Mouse (Mus musculus) CH12.LX (cell line): Measurements from ENCODE around the gene Rtp2. TPM values are rescaled to one million over a fixed set of nuclear protein-coding genes. Genes with fewer than 3 reads are reported as not detected.

Experiments
- DNase-seq: peaks from one replicate; pipeline ENCODE4 v3.0.0-alpha.2; 2013; ENCODE audit errors: extremely low read depth
- H3K27ac ChIP-seq: 2 replicates; pipeline ENCODE4 v1.5.1; 2012; ENCODE audit warnings: low read depth, mild to moderate bottlenecking, control low read depth, moderate library complexity; ENCODE audit not compliant: insufficient read depth
- H3K27me3 ChIP-seq: replicated peaks from 2 replicates; pipeline ENCODE3; 2012; ENCODE audit warnings: inconsistent platforms
- H3K36me3 ChIP-seq, 2 experiments: replicated peaks in 1 of 2; 2 replicates each; pipeline versions ENCODE3 to v1.6.1; 2012; ENCODE audit warnings: inconsistent platforms in 1 of 2, low read length in 1 of 2, mild to moderate bottlenecking in 1 of 2, mixed read lengths in 1 of 2, moderate library complexity in 1 of 2; ENCODE audit not compliant: control insufficient read depth in 1 of 2, insufficient read depth in 1 of 2
- H3K4me1 ChIP-seq, 2 experiments: 2 replicates each; pipeline ENCODE4 v1.6.1; 2012; ENCODE audit warnings: inconsistent platforms in 1 of 2, moderate library complexity in 1 of 2; ENCODE audit not compliant: insufficient read depth in 2 of 2, control insufficient read depth in 1 of 2
- H3K4me2 ChIP-seq: 2 replicates; pipeline ENCODE4 v1.6.1; 2012; ENCODE audit warnings: low read depth, mild to moderate bottlenecking, control low read depth; ENCODE audit not compliant: poor library complexity, insufficient read depth, severe bottlenecking
- H3K4me3 ChIP-seq, 3 experiments: fragments of 150-350 bp in 1 of 3; sonication (generic) in 1 of 3; replicated peaks in 1 of 3; 2 replicates each; pipeline versions ENCODE3 to v1.5.1; 2011 to 2012; ENCODE audit warnings: low read depth in 2 of 3, low read length in 2 of 3, mild to moderate bottlenecking in 2 of 3, moderate library complexity in 2 of 3, control low read depth in 1 of 3, improper control_type of control experiment in 1 of 3, inconsistent platforms in 1 of 3, mixed read lengths in 1 of 3; ENCODE audit not compliant: poor library complexity in 1 of 3
- H3K79me2 ChIP-seq: replicated peaks from 2 replicates; pipeline ENCODE4 v1.6.1; 2012; ENCODE audit warnings: mild to moderate bottlenecking, moderate library complexity; ENCODE audit not compliant: control insufficient read depth, poor library complexity, insufficient read depth, severe bottlenecking; ENCODE audit errors: extremely low read depth
- H3K9ac ChIP-seq: 2 replicates; pipeline ENCODE4 v1.6.1; 2012; ENCODE audit warnings: low read depth, mild to moderate bottlenecking, control low read depth, moderate library complexity; ENCODE audit not compliant: insufficient read depth
- H3K9me3 ChIP-seq: replicated peaks from 2 replicates; pipeline ENCODE3; 2012; ENCODE audit warnings: low read length, inconsistent platforms, mixed read lengths
- CHD1 ChIP-seq: IDR thresholded peaks from 2 replicates; pipeline ENCODE4 v1.6.1; 2012; ENCODE audit warnings: low read depth, low read length, improper control_type of control experiment, inconsistent platforms
- CTCF ChIP-seq, 2 experiments: IDR thresholded peaks in 1 of 2; conservative IDR thresholded peaks in 1 of 2; 2 replicates each; pipeline ENCODE4 v1.5.1; 2011 to 2012; ENCODE audit warnings: low read depth in 2 of 2, low read length in 2 of 2, improper control_type of control experiment in 1 of 2, inconsistent platforms in 1 of 2, mild to moderate bottlenecking in 1 of 2, moderate library complexity in 1 of 2
- ELF1 ChIP-seq: IDR thresholded peaks from 2 replicates; pipeline ENCODE4 v1.6.1; 2014; ENCODE audit warnings: low read depth, mild to moderate bottlenecking, inconsistent platforms, low read length, improper control_type of control experiment
- GABPA ChIP-seq: IDR thresholded peaks from 2 replicates; pipeline ENCODE4 v1.6.1; 2012; ENCODE audit warnings: low read depth, low read length, improper control_type of control experiment, inconsistent platforms; ENCODE audit not compliant: insufficient replicate concordance
- HCFC1 ChIP-seq: IDR thresholded peaks from 2 replicates; pipeline ENCODE4 v1.6.1; 2012; ENCODE audit warnings: low read depth, mild to moderate bottlenecking, inconsistent platforms, low read length, improper control_type of control experiment
- JUN ChIP-seq: IDR thresholded peaks from 2 replicates; pipeline ENCODE4 v1.6.1; 2011; ENCODE audit warnings: low read depth, mild to moderate bottlenecking, low read length, improper control_type of control experiment, moderate library complexity; ENCODE audit not compliant: insufficient read depth
- MAFK ChIP-seq: IDR thresholded peaks from 2 replicates; pipeline ENCODE4 v1.6.1; 2011; ENCODE audit warnings: low read length, improper control_type of control experiment; ENCODE audit not compliant: insufficient replicate concordance
- MAX ChIP-seq: IDR thresholded peaks from 2 replicates; pipeline ENCODE4 v1.6.1; 2011; ENCODE audit warnings: low read length, improper control_type of control experiment
- MAZ ChIP-seq: IDR thresholded peaks from 2 replicates; pipeline ENCODE4 v1.6.1; 2012; ENCODE audit warnings: low read depth, mild to moderate bottlenecking, inconsistent platforms, low read length, improper control_type of control experiment, moderate library complexity
- MEF2A ChIP-seq: IDR thresholded peaks from 2 replicates; pipeline ENCODE4 v1.6.1; 2014; ENCODE audit warnings: low read depth, mild to moderate bottlenecking, inconsistent platforms, low read length, improper control_type of control experiment, borderline replicate concordance
- MXI1 ChIP-seq: IDR thresholded peaks from 2 replicates; pipeline ENCODE4 v1.6.1; 2011; ENCODE audit warnings: mild to moderate bottlenecking, low read depth, low read length, improper control_type of control experiment
- POLR2A ChIP-seq: IDR thresholded peaks from 2 replicates; pipeline ENCODE4 v1.6.1; 2011; ENCODE audit warnings: low read depth, mild to moderate bottlenecking, improper control_type of control experiment, low read length
- RAD21 ChIP-seq: IDR thresholded peaks from 2 replicates; pipeline ENCODE4 v1.6.1; 2011; ENCODE audit warnings: low read depth, mild to moderate bottlenecking, low read length, improper control_type of control experiment, moderate library complexity
- SMC3 ChIP-seq: IDR thresholded peaks from 2 replicates; pipeline ENCODE4 v1.6.1; 2011; ENCODE audit warnings: low read depth, low read length, improper control_type of control experiment
- TBP ChIP-seq: conservative IDR thresholded peaks from 2 replicates; pipeline ENCODE4 v1.6.1; 2011; ENCODE audit warnings: low read depth, low read length, improper control_type of control experiment
- TCF12 ChIP-seq: IDR thresholded peaks from 2 replicates; pipeline ENCODE4 v1.6.1; 2014; ENCODE audit warnings: low read depth, mild to moderate bottlenecking, inconsistent platforms, low read length, improper control_type of control experiment
- UBTF ChIP-seq: IDR thresholded peaks from 2 replicates; pipeline ENCODE4 v1.6.1; 2012; ENCODE audit warnings: low read depth, mild to moderate bottlenecking, inconsistent platforms, low read length, improper control_type of control experiment, moderate library complexity
- USF2 ChIP-seq: conservative IDR thresholded peaks from 2 replicates; pipeline ENCODE4 v1.6.1; 2011; ENCODE audit warnings: low read depth, low read length, improper control_type of control experiment
- ZC3H11A ChIP-seq: IDR thresholded peaks from 2 replicates; pipeline ENCODE4 v1.6.1; 2012; ENCODE audit warnings: low read depth, mild to moderate bottlenecking, inconsistent platforms, low read length, improper control_type of control experiment
- ZKSCAN1 ChIP-seq: IDR thresholded peaks from 2 replicates; pipeline ENCODE4 v1.6.1; 2012; ENCODE audit warnings: low read depth, inconsistent platforms, low read length, improper control_type of control experiment, borderline replicate concordance
- ZNF384 ChIP-seq: IDR thresholded peaks from 2 replicates; pipeline ENCODE4 v1.6.1; 2012; ENCODE audit warnings: low read depth, low read length, improper control_type of control experiment, inconsistent platforms
- dilution Hi-C: fragments of 300-500 bp; cut with MboI; formaldehyde crosslinking; loops from 2 replicates; pipeline ENCODE4 v1.14.3; 2020; ENCODE audit warnings: low sequenced_read_pairs; ENCODE audit not compliant: extremely low pct_unique_long_range_greater_than_20kb, extremely low pct_ligation_motif_present
- in situ Hi-C: fragments of 300-500 bp; cut with MboI; formaldehyde crosslinking; loops from 3 replicates; pipeline ENCODE4 v1.14.3; 2019; ENCODE audit warnings: low sequenced_read_pairs, low pct_ligation_motif_present, low pct_unique_long_range_greater_than_20kb, mixed read lengths
- polyA plus RNA-seq: library from polyadenylated mRNA; unstranded; fragments of >175 nt; gene quantifications from 2 replicates; pipeline ENCODE4 v1.2.1, GENCODE M21; 2012; ENCODE audit warnings: low read depth; ENCODE audit not compliant: insufficient read length
- total RNA-seq, 2 experiments: library from RNA; depleted of rRNA; stranded (reverse); fragments of 300-350 nt in 1 of 2; fragments of >200 nt in 1 of 2; gene quantifications; 2 replicates each; pipeline ENCODE4 v1.2.3; 2012 to 2014

Gene Rtp2
- total and polyA plus RNA-seq, 3 experiments = not detected

DNA sequence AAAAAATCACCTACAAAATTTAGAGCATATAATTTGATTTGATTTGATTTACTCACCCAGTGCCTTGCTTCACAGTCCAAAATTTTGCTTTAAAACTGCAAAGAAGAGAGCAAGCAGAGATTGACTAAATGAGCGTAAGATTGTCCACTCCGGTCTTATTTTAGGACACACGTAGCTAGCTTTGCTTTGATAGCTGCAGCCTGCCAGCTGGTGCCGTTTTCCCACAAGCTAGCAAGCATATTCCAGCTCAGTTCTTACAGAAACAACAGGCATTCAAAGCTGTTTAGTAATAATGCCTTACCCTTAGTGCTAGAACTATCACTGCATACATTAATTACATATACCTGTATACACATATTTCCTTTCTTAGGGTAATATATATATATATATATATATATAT, 46.3 kb upstream of the Rtp2 start:
- Histone ChIP-seq H3K36me3 (peaks cover 0 to 2% of the 10 kb centered on the region in 2 experiments), H3K4me2 (no peak overlapping the region), H3K9ac (no peak overlapping the region), H3K4me3 (no peak overlapping the region), H3K9me3 (no peaks in the 10 kb centered on the region), H3K79me2 (no peaks in the 10 kb centered on the region), H3K27me3 (peaks cover 6% of the 10 kb centered on the region), H3K27ac (no peak overlapping the region), H3K4me1 (peaks cover 3 to 7% of the 10 kb centered on the region in 2 experiments; a peak in 3 of 4 replicates)
- DNase-seq = no peak
- TF ChIP-seq POLR2A (no peak), ZC3H11A (no peak), TCF12 (no peak), JUN (no peak), ELF1 (no peak), USF2 (no peak), MAZ (no peak), SMC3 (no peak), MXI1 (no peak), RAD21 (no peak), MAFK (no peak), ZNF384 (no peak), HCFC1 (no peak), ZKSCAN1 (no peak), TBP (no peak), CHD1 (no peak), GABPA (no peak), MAX (no peak), CTCF (conservative IDR thresholded peaks at IDR 0.05 in 1 of 2, IDR thresholded peaks at IDR 0.05 in 1 of 2; ENCODE audit: low read depth in 2 of 2, low read length in 2 of 2) (no peak)
- dilution Hi-C loops = no loop called here
- in situ Hi-C loops = loop anchor here (25.0 kb wide), 2 partner anchors 659 to 884 kb away; no protein-coding TSS in a partner anchor

DNA sequence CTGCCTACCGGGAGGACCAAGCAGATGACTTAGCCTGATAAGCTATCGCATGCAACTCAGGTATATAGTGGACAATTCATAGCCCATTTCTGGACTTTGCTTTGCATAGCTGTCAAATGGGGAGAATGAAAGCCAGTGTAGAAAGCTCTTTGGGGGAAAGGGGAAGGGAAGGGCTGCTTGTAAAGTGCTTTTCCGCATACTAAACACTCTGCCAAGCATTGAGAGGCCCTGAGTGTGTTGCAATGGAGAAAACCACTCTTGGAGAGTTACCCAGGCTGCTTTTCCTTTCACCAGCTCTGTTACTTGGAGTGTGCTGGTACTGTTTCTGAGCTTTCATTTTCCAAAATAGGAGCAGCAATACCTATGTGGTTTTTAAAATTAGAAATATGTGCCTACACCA, 45.5 kb upstream of the Rtp2 start:
- DNase-seq = no peak
- H3K9ac ChIP-seq = no peak overlapping the region
- H3K36me3 ChIP-seq = peaks cover 0 to 3% of the 10 kb centered on the region in 2 experiments
- H3K27ac ChIP-seq = no peak overlapping the region
- in situ Hi-C loops (loop anchor here (25.0 kb wide), 2 partner anchors 660 to 885 kb away; no protein-coding TSS in a partner anchor), dilution Hi-C loops (no loop called here)
- peaks cover 3 to 5% of the 10 kb centered on the region in 2 experiments; a peak in 3 of 4 replicates for H3K4me1 ChIP-seq
- H3K9me3 ChIP-seq = no peaks in the 10 kb centered on the region
- no peak overlapping the region for H3K4me2 ChIP-seq
- no peaks in the 10 kb centered on the region for H3K79me2 ChIP-seq
- peaks cover 6% of the 10 kb centered on the region for H3K27me3 ChIP-seq
- H3K4me3 ChIP-seq = no peak overlapping the region
- TF ChIP-seq UBTF = no peak
- no peak for TF ChIP-seq GABPA
- no peak for TF ChIP-seq CTCF (conservative IDR thresholded peaks at IDR 0.05 in 1 of 2, IDR thresholded peaks at IDR 0.05 in 1 of 2; ENCODE audit: low read depth in 2 of 2, low read length in 2 of 2)
- TF ChIP-seq MEF2A = no peak
- TF ChIP-seq, all 38 proteins: peak for 0
